Mouse (Mus musculus) hindbrain, embryonic 14.5 days (tissue): ENCODE measurements around the gene Slc29a2. TPM values are rescaled to one million over a fixed set of nuclear protein-coding genes. Genes with fewer than 3 reads are reported as not detected.

Source experiments
- ATAC-seq: fragments of 200-750 bp; cut with Nextera tagmentation; 2 replicates; pipeline ENCODE4 v1.8.0; 2017; ENCODE audit warnings: moderate number of reproducible peaks, mild to moderate bottlenecking, moderate TSS enrichment, moderate library complexity; ENCODE audit not compliant: low FRiP score
- DNase-seq: peaks from one replicate; pipeline ENCODE4 v3.0.0-alpha.2; 2015; ENCODE audit warnings: low spot score
- H3K27ac ChIP-seq: fragments of 300-500 bp; sonication (generic); 2 replicates; pipeline ENCODE4 v1.5.1; 2014; ENCODE audit warnings: mild to moderate bottlenecking, moderate library complexity
- H3K27me3 ChIP-seq: fragments of 300-500 bp; sonication (generic); 2 replicates; pipeline ENCODE4 v1.6.1; 2014; ENCODE audit warnings: mild to moderate bottlenecking, low read length, mixed read lengths; ENCODE audit not compliant: control insufficient read depth, insufficient read depth
- H3K36me3 ChIP-seq: fragments of 300-500 bp; sonication (generic); replicated peaks from 2 replicates; pipeline ENCODE4 v1.6.1; 2014; ENCODE audit not compliant: control insufficient read depth, insufficient read depth
- H3K4me1 ChIP-seq: fragments of 300-500 bp; sonication (generic); replicated peaks from 2 replicates; pipeline ENCODE4 v1.6.1; 2014; ENCODE audit warnings: antibody characterized with exemption, low read length, mixed read lengths; ENCODE audit not compliant: control insufficient read depth, insufficient read depth
- H3K4me2 ChIP-seq: fragments of 300-500 bp; sonication (generic); replicated peaks from 2 replicates; pipeline ENCODE4 v1.6.1; 2014; ENCODE audit warnings: mild to moderate bottlenecking, moderate library complexity
- H3K4me3 ChIP-seq: fragments of 300-500 bp; sonication (generic); replicated peaks from 2 replicates; pipeline ENCODE4 v1.5.1; 2014; ENCODE audit warnings: mild to moderate bottlenecking, low read length
- H3K9ac ChIP-seq: fragments of 300-500 bp; sonication (generic); 2 replicates; pipeline ENCODE4 v1.6.1; 2014
- H3K9me3 ChIP-seq: fragments of 300-500 bp; sonication (generic); 2 replicates; pipeline ENCODE4 v1.6.1; 2016; ENCODE audit warnings: low read length; ENCODE audit not compliant: control insufficient read depth
- WGBS: fragments of 180-500 bp; shearing (Covaris S2); extraction: QIAGEN DNeasy Blood & Tissue Kit; methylation state at CpG from one replicate; pipeline ENCODE4 v1.1.7; 2014; 5-methylcytosine and 5-hydroxymethylcytosine counted together
- polyA plus RNA-seq: library from polyadenylated mRNA; unstranded; fragments of >200 nt; fragmentation: Nextera tagmentation; extraction: Ambion mirVana; gene quantifications from 2 replicates; pipeline ENCODE4 v1.2.1, GENCODE M21; 2014

Gene Slc29a2
- polyA plus RNA-seq, 1 experiment from 2014 or later: 9.9 TPM

DNA sequence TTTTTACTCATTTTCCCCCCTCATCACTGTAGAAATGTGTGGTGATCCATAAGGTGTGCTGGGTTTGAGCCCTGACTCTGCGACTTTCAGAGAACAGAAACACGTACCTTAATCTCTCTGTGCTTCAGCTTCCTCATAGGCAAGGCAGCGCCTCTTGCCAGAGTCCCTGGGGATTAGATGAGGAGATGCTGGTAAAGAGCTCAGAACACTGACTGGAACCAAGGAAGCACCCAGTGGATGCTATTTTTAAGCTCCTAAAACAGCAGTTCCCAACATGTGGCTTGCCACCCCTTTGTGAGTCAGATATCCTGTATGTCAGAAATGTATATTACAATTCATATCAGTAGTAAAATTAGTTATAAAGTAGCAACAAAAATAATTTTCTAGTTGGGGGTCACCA lies 5.5 kb upstream of the Slc29a2 start:
- Histone ChIP-seq H3K9ac (no peak overlapping the region), H3K27ac (no peak overlapping the region), H3K4me2 (no peak overlapping the region), H3K36me3 (no peaks in the 10 kb centered on the region), H3K4me3 (no peak overlapping the region), H3K9me3 (no peaks in the 10 kb centered on the region), H3K4me1 (no peaks in the 10 kb centered on the region), H3K27me3 (no peaks in the 10 kb centered on the region)
- WGBS: 83% methylated on average over 3 of the region's 3 CpGs
- ATAC-seq (no peak), DNase-seq (no peak)

DNA sequence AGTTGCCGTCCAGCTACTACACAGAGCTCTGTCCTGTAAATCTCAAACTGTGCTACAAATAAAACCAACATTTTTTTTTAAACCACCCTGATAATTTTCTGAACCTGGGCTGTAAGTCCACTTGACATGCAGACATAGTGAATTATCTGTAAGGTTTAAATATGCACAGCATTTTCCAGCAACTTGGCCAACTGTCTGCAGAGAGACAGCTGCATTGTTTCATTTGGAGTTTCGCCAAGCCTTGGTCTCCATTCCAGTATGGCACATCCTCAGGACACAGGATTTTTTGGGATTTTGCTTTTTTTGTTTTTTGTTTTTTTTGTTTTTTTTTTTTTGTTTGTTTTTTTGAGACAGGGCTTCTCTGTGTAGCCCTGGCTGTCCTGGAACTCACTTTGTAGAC lies 2.2 kb upstream of the Slc29a2 start:
- peak; percentile 33 for DNase-seq
- WGBS: 86% methylated on average over 2 of the region's 2 CpGs
- peaks cover 1% of the 10 kb centered on the region; the same call in 1 of the 2 replicates for H3K36me3 ChIP-seq
- no peaks in the 10 kb centered on the region for H3K27me3 ChIP-seq
- no peak overlapping the region for H3K4me3 ChIP-seq
- H3K9ac ChIP-seq: no peak overlapping the region
- H3K4me1 ChIP-seq: peaks cover 4% of the 10 kb centered on the region; the same call in 1 of the 2 replicates
- no peaks in the 10 kb centered on the region for H3K9me3 ChIP-seq
- no peak overlapping the region for H3K4me2 ChIP-seq
- no peak for ATAC-seq
- H3K27ac ChIP-seq: no peak overlapping the region

DNA sequence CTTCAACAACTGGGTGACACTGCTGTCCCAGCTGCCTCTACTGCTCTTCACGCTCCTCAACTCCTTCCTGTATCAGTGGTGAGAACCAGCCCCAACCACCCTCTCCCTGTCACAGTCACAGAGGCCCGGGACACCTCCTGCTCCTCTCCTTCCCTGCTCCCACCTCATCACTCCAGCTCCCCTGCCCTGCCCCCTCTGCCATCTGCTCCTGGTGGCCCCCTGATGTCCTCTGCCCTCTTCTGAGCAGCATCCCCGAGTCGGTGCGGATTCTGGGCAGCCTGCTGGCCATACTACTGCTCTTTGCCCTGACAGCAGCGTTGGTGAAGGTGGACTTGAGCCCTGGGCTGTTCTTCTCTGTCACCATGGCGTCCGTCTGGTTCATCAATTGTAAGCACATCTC lies 2.5 kb downstream of the Slc29a2 start:
- Histone ChIP-seq H3K4me2 (no peak overlapping the region), H3K36me3 (peaks cover 43% of the 10 kb centered on the region), H3K4me3 (no peak overlapping the region), H3K27me3 (no peaks in the 10 kb centered on the region), H3K9me3 (no peaks in the 10 kb centered on the region), H3K27ac (no peak overlapping the region), H3K9ac (no peak overlapping the region), H3K4me1 (peaks cover 4% of the 10 kb centered on the region; the same call in 1 of the 2 replicates)
- no peak for DNase-seq
- ATAC-seq: no peak
- 88% methylated on average over 8 of the region's 8 CpGs for WGBS

DNA sequence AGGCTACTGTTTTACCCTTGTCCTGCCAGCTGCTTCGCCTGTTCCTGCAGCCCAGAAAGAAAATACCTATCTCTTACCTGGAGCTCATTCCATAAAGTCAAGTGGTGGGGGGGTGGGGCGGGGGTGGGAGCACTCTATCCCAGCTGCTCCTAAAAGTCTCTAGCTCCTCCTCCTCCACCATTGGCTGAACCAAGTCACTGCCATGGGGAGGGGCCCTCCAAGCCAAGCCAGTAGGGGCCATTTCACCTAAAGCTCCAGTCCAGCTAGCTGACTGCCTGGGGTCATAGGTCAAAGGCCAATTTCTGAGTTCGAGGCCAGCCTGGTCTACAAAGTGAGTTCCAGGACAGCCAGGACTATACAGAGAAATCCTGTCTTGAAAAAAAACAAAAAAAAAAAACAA lies 9.0 kb downstream of the Slc29a2 start:
- H3K9ac ChIP-seq: no peak overlapping the region
- H3K36me3 ChIP-seq: peaks cover 39% of the 10 kb centered on the region
- no peak overlapping the region for H3K4me3 ChIP-seq
- no peaks in the 10 kb centered on the region for H3K9me3 ChIP-seq
- no peaks in the 10 kb centered on the region for H3K27me3 ChIP-seq
- DNase-seq: no peak
- H3K27ac ChIP-seq: no peak overlapping the region
- H3K4me1 ChIP-seq: 0 out of 2 replicates have a peak, but pooled peaks cover 3% of the 10 kb centered on the region
- ATAC-seq: no peak
- WGBS: 96% methylated on average over 3 of the region's 3 CpGs
- no peak overlapping the region for H3K4me2 ChIP-seq

DNA sequence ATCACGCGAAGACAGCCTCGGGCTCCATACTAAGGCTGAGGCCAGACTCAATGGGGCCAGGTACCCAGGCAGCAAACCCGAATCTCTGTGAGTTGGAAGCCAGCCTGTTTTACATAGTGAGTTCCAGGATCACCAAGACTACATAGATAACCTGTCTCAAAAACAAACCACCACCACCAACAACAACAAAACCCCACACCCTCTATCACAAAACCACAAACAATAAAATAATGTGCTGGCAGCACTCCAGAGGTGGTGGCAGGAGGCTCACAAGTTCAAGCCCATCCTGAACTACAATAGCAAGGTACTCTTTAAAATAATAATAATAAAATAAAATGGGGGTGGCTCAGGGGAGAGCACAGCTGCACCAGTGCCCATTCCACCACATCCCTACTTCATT lies 12.9 kb downstream of the Slc29a2 start:
- 77% methylated on average over 4 of the region's 4 CpGs for WGBS
- Histone ChIP-seq H3K4me1 (peaks cover 20% of the 10 kb centered on the region), H3K4me2 (no peak overlapping the region), H3K4me3 (no peak overlapping the region), H3K27me3 (no peaks in the 10 kb centered on the region), H3K9ac (no peak overlapping the region), H3K9me3 (no peaks in the 10 kb centered on the region), H3K36me3 (0 out of 2 replicates have a peak, but pooled peaks cover 5% of the 10 kb centered on the region), H3K27ac (no peak overlapping the region)
- DNase-seq (no peak), ATAC-seq (no peak)

DNA sequence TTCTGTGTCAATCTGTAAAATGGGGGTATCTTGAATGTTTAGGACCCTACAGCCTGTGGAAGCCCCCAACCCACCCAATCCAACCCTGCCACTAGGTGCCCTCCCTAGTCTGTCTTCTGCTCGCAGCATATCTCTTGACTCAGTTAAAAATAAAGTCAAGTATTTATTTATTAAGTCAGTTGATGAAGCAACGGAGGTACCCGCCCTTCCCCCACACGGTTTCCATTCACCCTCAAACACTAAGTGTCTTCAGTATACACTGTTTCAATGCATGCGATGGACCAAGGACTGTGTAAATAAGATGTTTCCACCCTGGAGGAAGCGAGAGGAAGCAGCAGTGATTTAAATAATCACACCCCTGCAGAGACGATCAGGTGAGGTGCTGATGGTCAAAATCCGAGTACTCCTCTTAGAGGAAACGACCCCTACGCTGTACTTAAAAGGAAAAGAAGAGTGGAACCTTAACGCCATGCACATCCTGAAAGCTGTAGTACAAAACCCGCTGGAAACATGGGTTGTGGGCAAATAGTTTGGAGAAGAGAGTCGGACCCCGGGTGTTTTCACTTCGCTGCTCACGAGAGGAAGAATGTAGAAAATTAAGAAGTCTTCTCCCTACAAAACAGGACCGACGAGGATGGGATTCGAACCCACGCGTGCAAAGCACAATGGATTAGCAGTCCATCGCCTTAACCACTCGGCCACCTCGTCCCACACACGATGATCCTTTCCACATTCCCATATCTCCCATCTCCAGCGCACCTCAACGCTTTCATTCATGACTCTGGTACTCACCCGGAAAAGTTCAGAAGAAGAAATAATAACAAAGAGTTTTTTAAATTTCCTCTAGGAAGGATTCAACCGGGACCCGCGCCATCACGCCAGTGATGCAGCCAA lies 14.3 kb downstream of the Slc29a2 start:
- Histone ChIP-seq H3K4me1 (peaks cover 27% of the 10 kb centered on the region), H3K36me3 (peaks cover 6% of the 10 kb centered on the region; the same call in 1 of the 2 replicates), H3K9ac (peak overlapping the region; percentile 87), H3K27me3 (no peaks in the 10 kb centered on the region), H3K4me3 (peak overlapping the region; percentile 80), H3K4me2 (peak overlapping the region; percentile 96), H3K27ac (peak overlapping the region; percentile 86), H3K9me3 (no peaks in the 10 kb centered on the region)
- WGBS: 7% methylated on average over 32 of the region's 32 CpGs
- DNase-seq: peak; percentile 91
- ATAC-seq: peak; percentile 56

DNA sequence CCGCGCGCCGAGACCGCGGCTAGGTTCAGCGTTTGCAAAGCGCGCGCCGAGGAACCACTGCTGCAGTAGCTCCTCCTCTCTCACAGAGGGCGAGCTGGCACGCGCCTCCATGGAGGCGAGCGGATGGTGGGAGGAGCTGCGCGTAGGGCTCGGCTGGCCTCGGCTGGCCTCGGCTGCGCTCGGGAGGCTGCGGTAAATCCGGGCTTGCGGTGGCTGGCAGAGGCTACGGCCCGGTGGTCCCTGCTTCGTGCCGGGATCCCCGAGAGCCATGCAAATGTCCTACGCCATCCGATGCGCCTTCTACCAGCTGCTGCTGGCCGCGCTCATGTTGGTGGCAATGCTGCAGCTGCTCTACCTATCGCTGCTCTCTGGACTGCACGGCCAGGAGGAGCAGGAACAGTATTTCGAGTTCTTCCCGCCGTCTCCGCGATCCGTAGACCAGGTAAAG lies 15.1 kb downstream of the Slc29a2 start, which contains the start of the genes B4gat1 and AC124502.3:
B4gat1 (plus strand) TSS at position 118 of the 448 bp plus-strand sequence.
AC124502.3 (plus strand) TSS at position 183 of the 448 bp plus-strand sequence.
- H3K36me3 ChIP-seq: peaks cover 14% of the 10 kb centered on the region
- peaks cover 27% of the 10 kb centered on the region for H3K4me1 ChIP-seq
- H3K9ac ChIP-seq: peak within 1 kb of the TSS; percentile 87
- H3K4me2 ChIP-seq: peak within 1 kb of the TSS; percentile 96
- under 1% methylated on average over 43 of the region's 44 CpGs for WGBS
- DNase-seq: peak; percentile 92
- no peaks in the 10 kb centered on the region for H3K9me3 ChIP-seq
- peak within 1 kb of the TSS; percentile 80 for H3K4me3 ChIP-seq
- H3K27me3 ChIP-seq: no peaks in the 10 kb centered on the region
- peak within 1 kb of the TSS; percentile 86 for H3K27ac ChIP-seq
- ATAC-seq: peak; percentile 91

DNA sequence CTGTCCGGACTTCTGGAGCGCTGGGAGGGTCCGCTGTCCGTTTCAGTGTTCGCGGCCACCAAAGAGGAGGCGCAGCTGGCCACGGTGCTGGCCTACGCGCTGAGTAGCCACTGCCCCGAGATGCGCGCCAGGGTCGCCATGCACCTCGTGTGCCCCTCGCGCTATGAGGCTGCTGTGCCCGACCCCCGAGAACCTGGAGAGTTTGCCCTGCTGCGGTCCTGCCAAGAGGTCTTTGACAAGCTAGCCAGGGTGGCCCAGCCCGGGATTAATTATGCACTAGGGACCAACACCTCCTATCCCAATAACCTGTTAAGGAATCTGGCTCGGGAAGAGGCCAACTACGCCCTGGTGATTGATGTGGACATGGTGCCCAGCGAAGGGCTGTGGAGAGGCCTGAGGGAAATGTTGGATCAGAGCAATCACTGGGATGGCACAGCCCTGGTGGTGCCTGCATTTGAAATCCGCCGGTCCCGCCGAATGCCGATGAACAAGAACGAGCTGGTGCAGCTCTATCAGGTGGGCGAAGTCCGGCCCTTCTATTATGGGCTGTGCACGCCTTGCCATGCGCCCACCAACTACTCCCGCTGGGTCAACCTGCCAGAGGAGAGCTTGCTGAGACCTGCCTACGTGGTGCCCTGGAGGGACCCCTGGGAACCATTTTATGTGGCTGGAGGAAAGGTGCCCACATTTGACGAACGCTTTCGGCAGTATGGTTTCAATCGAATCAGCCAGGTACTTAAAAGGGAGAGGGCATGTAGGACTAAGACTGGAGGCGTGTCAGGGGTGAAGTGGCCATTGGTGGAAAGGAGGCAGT lies 15.8 kb downstream of the Slc29a2 start:
- Histone ChIP-seq H3K27ac (peak overlapping the region; percentile 86), H3K27me3 (no peaks in the 10 kb centered on the region), H3K9ac (peak overlapping the region; percentile 87), H3K36me3 (peaks cover 21% of the 10 kb centered on the region), H3K9me3 (no peaks in the 10 kb centered on the region), H3K4me1 (peaks cover 27% of the 10 kb centered on the region), H3K4me2 (peak overlapping the region; percentile 96), H3K4me3 (peak overlapping the region; percentile 80)
- DNase-seq: no peak
- WGBS: 11% methylated on average over 41 of the region's 41 CpGs
- 0 out of 2 replicates have a peak, but pooled peaks have one; percentile 1 for ATAC-seq
